ENCODE assay signal across 25 mouse cellular contexts in genomic region chr2:125736025-125736343, GRCm38 (mm10). TPM values are rescaled to one million over a fixed set of nuclear protein-coding genes. Genes with fewer than 3 reads are reported as not detected.
DNase-seq lines count a peak whose midpoint lies in the region; ATAC-seq and TF ChIP-seq lines count a peak whose summit lies in the region.
"Had no signal": no experiment of that assay in that cellular context is flagged by ENCODE, and none has a peak within 500 bp of the region (broad histone marks: within the 10 kb centered on the region; RNA-seq: fewer than 3 reads in every experiment).

No protein-coding gene starts in this region.

- no peak overlapping the region for H3K4me2 ChIP-seq in liver, postnatal 0 days (ENCODE audit: low read depth, low read length)
- H3K4me2 ChIP-seq: forebrain, embryonic 13.5 days; heart, embryonic 15.5 days; limb, embryonic 15.5 days; lung, embryonic 14.5 days; midbrain, embryonic 12.5 days; neural tube, embryonic 13.5 days had no signal

- H3K27me3 ChIP-seq in liver, postnatal 0 days (ENCODE audit: insufficient read depth, low read length) = no peaks in the 10 kb centered on the region
- H3K27me3 ChIP-seq: forebrain, embryonic 13.5 days; heart, embryonic 15.5 days; limb, embryonic 15.5 days; midbrain, embryonic 12.5 days; neural tube, embryonic 13.5 days had no signal

- no peak for TF ChIP-seq CTCF in liver, postnatal 0 days (IDR thresholded peaks at IDR 0.05; ENCODE audit: low read depth)

- ATAC-seq in erythroid progenitor cell, adult 5-6 weeks (replicated peaks; ENCODE audit: low FRiP score, poor library complexity, severe bottlenecking) = peak; percentile 53
- ATAC-seq in liver, postnatal 0 days = 0 out of 2 replicates have a peak, but pooled peaks have one; percentile 35
- ATAC-seq: forebrain, embryonic 13.5 days; hindbrain, embryonic 16.5 days had no signal

- H3K9me3 ChIP-seq in liver, postnatal 0 days (ENCODE audit: low read length) = no peaks in the 10 kb centered on the region
- H3K9me3 ChIP-seq: forebrain, embryonic 13.5 days; heart, embryonic 10.5 days; heart, embryonic 15.5 days; limb, embryonic 10.5 days; limb, embryonic 15.5 days; midbrain, embryonic 12.5 days; neural tube, embryonic 13.5 days had no signal

- no peak overlapping the region for H3K4me3 ChIP-seq in liver, postnatal 0 days (ENCODE audit: low read depth, low read length)
- H3K4me3 ChIP-seq: forebrain, embryonic 13.5 days; heart, embryonic 10.5 days; heart, embryonic 15.5 days; limb, embryonic 10.5 days; limb, embryonic 15.5 days; midbrain, embryonic 12.5 days; neural tube, embryonic 13.5 days had no signal

- H3K9ac ChIP-seq in liver, postnatal 0 days (replicated peaks) = no peak overlapping the region
- H3K9ac ChIP-seq: forebrain, embryonic 13.5 days; heart, embryonic 15.5 days; limb, embryonic 15.5 days; lung, embryonic 14.5 days; midbrain, embryonic 12.5 days; neural tube, embryonic 13.5 days had no signal

- TF ChIP-seq EP300 in liver, postnatal 0 days (IDR thresholded peaks at IDR 0.05; ENCODE audit: low read depth) = peak; percentile 89

- peaks cover 25% of the 10 kb centered on the region for H3K36me3 ChIP-seq in liver, postnatal 0 days (replicated peaks; ENCODE audit: insufficient read depth, low read length)

- H3K27ac ChIP-seq in liver, postnatal 0 days (ENCODE audit: low read depth) = no peak overlapping the region
- H3K27ac ChIP-seq: forebrain, embryonic 13.5 days; heart, embryonic 10.5 days; heart, embryonic 15.5 days; limb, embryonic 10.5 days; limb, embryonic 15.5 days; midbrain, embryonic 12.5 days; neural tube, embryonic 13.5 days had no signal

- peak; percentile 42 for DNase-seq in thymus, postnatal 0 days (ENCODE audit: low spot score)
- no peak for DNase-seq in thymus, postnatal 4 days
- DNase-seq in liver, postnatal 0 days = no peak
- no peak for DNase-seq in right cerebral cortex, postnatal 36 days (ENCODE audit: low spot score in 2 of 2)
- no peak for DNase-seq in urinary bladder, postnatal 14 days (ENCODE audit: low spot score)
- no peak for DNase-seq in gastrocnemius, adult 18-20 months (ENCODE audit: low spot score)
- DNase-seq: adrenal gland, postnatal 10 days; cerebellum, adult 18-20 months; cerebellum, postnatal 10 days; gastrocnemius, postnatal 25 days; heart, adult 11 months; kidney, adult 18-20 months; kidney, postnatal 4 days; lung, embryonic 14.5 days; lung, postnatal 14 days had no signal

- H3K4me1 ChIP-seq in liver, postnatal 0 days (ENCODE audit: insufficient read depth) = peaks cover 6% of the 10 kb centered on the region

RNA-seq across cellular contexts. Expression of gene Shc4, which starts 12.0 kb away (rescaled TPM):
- 0.41 and 0.81 TPM in 2 replicates for polyA plus RNA-seq in thymus, postnatal 0 days (2015; fragmentation: Nextera tagmentation; extraction: Ambion mirVana)
- not detected in 2 replicates for total RNA-seq in erythroid progenitor cell, adult 5-6 weeks (2015; ENCODE audit: low replicate concordance)
- total RNA-seq in erythroid progenitor cell, adult 5-6 weeks (2017; ENCODE audit: low replicate concordance) = 0.15 and 3.3 TPM in 2 replicates
- polyA plus RNA-seq in liver, postnatal 0 days (2015; fragmentation: Nextera tagmentation; extraction: Ambion mirVana) = 0.26 and 0.32 TPM in 2 replicates
- 1 to 10 TPM in 1 of 2 experiments, under 1 TPM in 1; 0.71 to 1.0 TPM for total RNA-seq in gastrocnemius, adult 18-20 months (2021)
- polyA plus RNA-seq: CD4-positive, CD25-positive, alpha-beta regulatory T cell, adult 4 months had no signal

RNA-seq across cellular contexts. Expression of gene Secisbp2l, which starts 46.7 kb away (rescaled TPM):
- 14.8 and 16.9 TPM in 2 replicates for polyA plus RNA-seq in thymus, postnatal 0 days (2015; fragmentation: Nextera tagmentation; extraction: Ambion mirVana)
- total RNA-seq in erythroid progenitor cell, adult 5-6 weeks (2015; ENCODE audit: low replicate concordance) = 19.3 and 23.4 TPM in 2 replicates
- total RNA-seq in erythroid progenitor cell, adult 5-6 weeks (2017; ENCODE audit: low replicate concordance) = 35.2 and 43.1 TPM in 2 replicates
- polyA plus RNA-seq in liver, postnatal 0 days (2015; fragmentation: Nextera tagmentation; extraction: Ambion mirVana) = 5.7 TPM in 2 replicates
- total RNA-seq in gastrocnemius, adult 18-20 months (2021) = 10 to 100 TPM; 15.0 to 17.0 TPM
